Comparison of ENCODE assay signal across 8 mouse cellular contexts in the genomic region with DNA sequence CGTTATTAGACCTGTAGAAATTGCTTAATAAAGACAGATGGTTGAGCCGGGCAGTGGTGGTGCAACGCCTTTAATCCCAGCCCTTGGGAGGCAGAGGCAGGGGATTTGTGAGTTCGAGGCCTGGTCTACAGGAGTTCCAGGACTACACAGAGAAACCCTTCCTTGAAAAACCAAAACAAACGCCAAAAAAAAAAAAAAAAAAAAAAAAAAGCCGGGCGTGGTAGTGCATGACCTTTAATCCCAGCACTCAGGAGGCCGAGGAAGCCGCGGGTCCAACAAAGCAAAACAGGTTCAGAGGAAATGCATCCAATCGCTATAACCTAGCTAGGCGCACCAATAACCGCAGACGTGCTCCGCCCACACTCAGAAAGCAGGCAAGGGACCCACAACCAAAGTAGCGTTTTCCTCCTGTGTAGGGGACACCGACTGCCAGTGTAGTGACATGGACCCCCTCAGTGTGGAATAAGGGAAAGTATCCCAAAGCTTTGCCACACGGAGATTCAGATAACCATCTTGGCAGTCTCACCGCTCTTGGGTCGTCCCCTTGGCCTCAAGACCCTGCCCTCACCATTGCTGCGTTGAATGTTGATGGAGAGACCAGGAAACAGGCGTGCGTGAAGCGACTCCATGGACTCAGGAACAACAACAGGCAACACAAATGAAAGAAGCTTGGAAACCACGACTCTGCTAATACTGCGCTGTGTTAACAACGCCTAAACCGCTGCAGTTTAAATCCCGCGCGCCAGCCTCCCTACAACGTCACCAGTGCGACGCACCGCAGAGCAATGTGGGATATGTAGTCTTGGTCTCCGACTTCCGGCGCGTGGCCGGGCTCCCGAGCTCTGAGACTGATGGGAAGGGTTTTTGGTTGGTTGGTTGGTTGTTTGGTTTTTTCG. TPM values are rescaled to one million over a fixed set of nuclear protein-coding genes. Genes with fewer than 3 reads are reported as not detected.
DNase-seq lines count a peak whose midpoint lies in the region; ATAC-seq lines count a peak whose summit lies in the region.

A gene (minus strand): TSS at position 777 of the 896 bp plus-strand sequence.

- WGBS in embryonic facial prominence, embryonic 14.5 days = 1% methylated on average over 42 of the region's 42 CpGs
- 1% methylated on average over 42 of the region's 42 CpGs for WGBS in kidney, embryonic 14.5 days
- WGBS in limb, embryonic 15.5 days = 1% methylated on average over 42 of the region's 42 CpGs

- H3K9me3 ChIP-seq in embryonic facial prominence, embryonic 14.5 days (ENCODE audit: control insufficient read depth, low read length) = no peaks in the 10 kb centered on the region
- no peaks in the 10 kb centered on the region for H3K9me3 ChIP-seq in kidney, embryonic 14.5 days (ENCODE audit: control insufficient read depth, low read length)
- no peaks in the 10 kb centered on the region for H3K9me3 ChIP-seq in limb, embryonic 15.5 days

- H3K4me3 ChIP-seq in embryonic facial prominence, embryonic 14.5 days (ENCODE audit: low read depth, low read length) = peak within 1 kb of the TSS; percentile 66
- peak within 1 kb of the TSS; percentile 84 for H3K4me3 ChIP-seq in kidney, embryonic 14.5 days (ENCODE audit: low read length)
- H3K4me3 ChIP-seq in limb, embryonic 15.5 days = peak within 1 kb of the TSS; percentile 58

- H3K4me1 ChIP-seq in embryonic facial prominence, embryonic 14.5 days (ENCODE audit: control insufficient read depth, insufficient read depth, low read length) = peaks cover 9% of the 10 kb centered on the region
- H3K4me1 ChIP-seq in kidney, embryonic 14.5 days (ENCODE audit: control insufficient read depth, insufficient read depth, low read length) = peaks cover 6% of the 10 kb centered on the region; the same call in 1 of the 2 replicates
- peaks cover 14% of the 10 kb centered on the region for H3K4me1 ChIP-seq in limb, embryonic 15.5 days

- peak within 1 kb of the TSS; percentile 65 for H3K9ac ChIP-seq in embryonic facial prominence, embryonic 14.5 days (ENCODE audit: low read depth, low read length)
- peak within 1 kb of the TSS; percentile 64 for H3K9ac ChIP-seq in kidney, embryonic 14.5 days (ENCODE audit: low read depth, low read length)
- H3K9ac ChIP-seq in limb, embryonic 15.5 days = peak within 1 kb of the TSS; percentile 41

- H3K36me3 ChIP-seq in embryonic facial prominence, embryonic 14.5 days (ENCODE audit: control insufficient read depth, insufficient read depth, low read length) = peaks cover 17% of the 10 kb centered on the region
- peaks cover 29% of the 10 kb centered on the region for H3K36me3 ChIP-seq in kidney, embryonic 14.5 days (ENCODE audit: control insufficient read depth, insufficient read depth, low read length)
- H3K36me3 ChIP-seq in limb, embryonic 15.5 days = peaks cover 27% of the 10 kb centered on the region

- peak; percentile 95 for DNase-seq in 3T3-L1 (ENCODE audit: low read depth, low spot score)
- peak; percentile 75 to 79 for DNase-seq in adrenal gland, postnatal 4 days (ENCODE audit: low spot score in 2 of 2)
- DNase-seq in embryonic facial prominence, embryonic 14.5 days (ENCODE audit: low spot score) = peak; percentile 96
- peak; percentile 86 to 91 for DNase-seq in heart, adult 9 months (ENCODE audit: low spot score in 2 of 2)
- peak; percentile 70 to 90 for DNase-seq in monocyte, adult 2 months (ENCODE audit: low read depth in 1 of 2, low spot score in 2 of 2)
- DNase-seq in spleen, postnatal 36 days (ENCODE audit: low spot score in 2 of 2) = peak; percentile 88 to 92

- peak within 1 kb of the TSS; percentile 89 for H3K4me2 ChIP-seq in embryonic facial prominence, embryonic 14.5 days (ENCODE audit: low read depth, low read length)
- H3K4me2 ChIP-seq in kidney, embryonic 14.5 days (replicated peaks; ENCODE audit: low read depth, low read length) = peak within 1 kb of the TSS; percentile 66
- peak within 1 kb of the TSS; percentile 91 for H3K4me2 ChIP-seq in limb, embryonic 15.5 days

- ATAC-seq in embryonic facial prominence, embryonic 14.5 days (ENCODE audit: low read depth) = peak; percentile 99
- peak; percentile 98 for ATAC-seq in kidney, embryonic 14.5 days (ENCODE audit: low FRiP score, low TSS enrichment)
- peak; percentile 91 for ATAC-seq in limb, embryonic 15.5 days (ENCODE audit: insufficient number of reproducible peaks, low FRiP score, low TSS enrichment, low read depth)

- H3K27me3 ChIP-seq in embryonic facial prominence, embryonic 14.5 days (replicated peaks; ENCODE audit: control insufficient read depth, insufficient read depth, low read length) = no peaks in the 10 kb centered on the region
- H3K27me3 ChIP-seq in kidney, embryonic 14.5 days (ENCODE audit: control insufficient read depth, insufficient read depth, low read length) = no peaks in the 10 kb centered on the region
- H3K27me3 ChIP-seq in limb, embryonic 15.5 days = no peaks in the 10 kb centered on the region

- H3K27ac ChIP-seq in embryonic facial prominence, embryonic 14.5 days (replicated peaks; ENCODE audit: low read depth, low read length) = peak within 1 kb of the TSS; percentile 65
- peak within 1 kb of the TSS; percentile 61 for H3K27ac ChIP-seq in kidney, embryonic 14.5 days (ENCODE audit: low read depth, low read length)
- H3K27ac ChIP-seq in limb, embryonic 15.5 days = peak within 1 kb of the TSS; percentile 73

RNA-seq across cellular contexts. Expression of the gene that starts here (rescaled TPM):
- 10 to 100 TPM; 16.0 to 16.5 TPM for total RNA-seq in adrenal gland, postnatal 4 days (2021)
- 42.9 and 50.7 TPM in 2 replicates for polyA plus RNA-seq in embryonic facial prominence, embryonic 14.5 days (2014; fragmentation: Nextera tagmentation; extraction: Ambion mirVana)
- 63.8 and 74.6 TPM in 2 replicates for polyA plus RNA-seq in kidney, embryonic 14.5 days (2014; fragmentation: Nextera tagmentation; extraction: Ambion mirVana)
- polyA plus RNA-seq in limb, embryonic 15.5 days (2015; fragmentation: Nextera tagmentation; extraction: Ambion mirVana) = 45.9 and 47.4 TPM in 2 replicates

Comparison
In these comparisons a context has a peak if more than half of its experiments do, and no peak if none do; other contexts are left out.
1. Peak in every context shown above with its lines: DNase-seq, ATAC-seq, H3K4me3 ChIP-seq and H3K27ac ChIP-seq.